Mouse (Mus musculus) hindbrain, embryonic 13.5 days (tissue): ENCODE results near the gene Asxl1. TPM values are rescaled to one million over a fixed set of nuclear protein-coding genes. Genes with fewer than 3 reads are reported as not detected.

ENCODE experiments used
- ATAC-seq: fragments of 200-750 bp; cut with Nextera tagmentation; 2 replicates; pipeline ENCODE4 v1.8.0; 2017; ENCODE audit warnings: moderate TSS enrichment; ENCODE audit not compliant: low FRiP score
- H3K27ac ChIP-seq: fragments of 300-500 bp; sonication (generic); 2 replicates; pipeline ENCODE4 v1.5.1; 2015; ENCODE audit warnings: inconsistent platforms, mild to moderate bottlenecking, moderate library complexity
- H3K27me3 ChIP-seq: fragments of 300-500 bp; sonication (generic); 2 replicates; pipeline ENCODE4 v1.6.1; 2015; ENCODE audit warnings: mild to moderate bottlenecking, inconsistent platforms
- H3K36me3 ChIP-seq: fragments of 300-500 bp; sonication (generic); 2 replicates; pipeline ENCODE4 v1.6.1; 2015; ENCODE audit warnings: mild to moderate bottlenecking, inconsistent platforms
- H3K4me1 ChIP-seq: fragments of 300-500 bp; sonication (generic); replicated peaks from 2 replicates; pipeline ENCODE4 v1.6.1; 2015; ENCODE audit warnings: inconsistent platforms
- H3K4me2 ChIP-seq: fragments of 300-500 bp; sonication (generic); 2 replicates; pipeline ENCODE4 v1.6.1; 2015; ENCODE audit warnings: inconsistent platforms, mild to moderate bottlenecking, moderate library complexity
- H3K4me3 ChIP-seq: fragments of 300-500 bp; sonication (generic); 2 replicates; pipeline ENCODE4 v1.5.1; 2015; ENCODE audit warnings: mild to moderate bottlenecking, inconsistent platforms
- H3K9ac ChIP-seq: fragments of 300-500 bp; sonication (generic); 2 replicates; pipeline ENCODE4 v1.6.1; 2015; ENCODE audit warnings: mild to moderate bottlenecking, inconsistent platforms
- H3K9me3 ChIP-seq: fragments of 300-500 bp; sonication (generic); 2 replicates; pipeline ENCODE4 v1.6.1; 2016; ENCODE audit warnings: inconsistent platforms
- WGBS: fragments of 180-500 bp; shearing (Covaris S2); methylation state at CpG from one replicate; pipeline ENCODE4 v1.1.7; 2015; 5-methylcytosine and 5-hydroxymethylcytosine counted together
- polyA plus RNA-seq: library from polyadenylated mRNA; unstranded; fragments of >200 nt; fragmentation: Nextera tagmentation; extraction: Ambion mirVana; gene quantifications from 2 replicates; pipeline ENCODE4 v1.2.1, GENCODE M21; 2015

The Asxl1 gene
- polyA plus RNA-seq, 1 experiment from 2014 or later: 10.2 TPM

DNA sequence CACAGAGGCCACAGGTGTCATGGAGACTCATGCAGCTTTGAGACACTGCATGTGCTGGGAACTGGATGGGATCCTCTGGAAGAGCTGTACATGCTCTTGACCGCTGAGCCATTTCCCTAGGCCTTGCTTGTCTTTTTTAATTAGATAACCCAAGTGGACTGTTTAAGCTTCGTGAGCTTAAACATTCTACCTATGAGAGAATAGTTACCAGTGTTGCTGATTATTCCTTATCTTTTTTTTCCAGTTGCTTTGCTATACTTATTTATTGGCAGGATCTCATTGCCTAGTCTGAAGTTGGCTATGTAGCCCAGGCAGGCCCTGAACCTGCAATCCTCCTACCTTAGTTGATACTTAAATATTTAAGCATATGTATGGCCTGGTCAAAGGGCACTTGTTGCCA lies 44.2 kb downstream of the Asxl1 start:
- peaks cover 56% of the 10 kb centered on the region for H3K36me3 ChIP-seq
- ATAC-seq: no peak
- H3K4me3 ChIP-seq: no peak overlapping the region
- no peak overlapping the region for H3K9ac ChIP-seq
- H3K27ac ChIP-seq: no peak overlapping the region
- no peaks in the 10 kb centered on the region for H3K27me3 ChIP-seq
- no peaks in the 10 kb centered on the region for H3K9me3 ChIP-seq
- no peaks in the 10 kb centered on the region for H3K4me1 ChIP-seq
- no peak overlapping the region for H3K4me2 ChIP-seq
- 95% methylated on average over 2 of the region's 2 CpGs for WGBS

DNA sequence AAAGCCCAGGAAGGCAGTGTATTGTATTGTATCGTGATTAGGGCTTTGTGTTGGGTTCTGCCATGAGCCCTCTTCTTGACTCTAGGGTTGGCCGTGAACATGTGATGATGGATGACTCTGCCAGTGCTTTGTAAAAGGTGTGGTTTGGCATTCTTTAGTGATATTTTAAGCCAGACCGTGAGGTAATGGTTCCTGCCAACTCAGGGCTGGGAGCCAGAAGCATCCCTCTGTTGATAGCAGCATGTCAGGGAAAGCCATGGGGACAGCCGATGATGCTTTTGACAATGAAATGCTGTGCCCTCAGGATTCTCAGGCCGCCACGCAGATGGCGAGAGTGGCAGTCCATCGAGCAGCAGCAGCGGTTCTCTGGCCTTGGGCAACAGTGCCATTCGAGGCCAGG lies 47.4 kb downstream of the Asxl1 start:
- no peaks in the 10 kb centered on the region for H3K9me3 ChIP-seq
- no peak overlapping the region for H3K4me3 ChIP-seq
- H3K27ac ChIP-seq: no peak overlapping the region
- no peaks in the 10 kb centered on the region for H3K4me1 ChIP-seq
- H3K36me3 ChIP-seq: peaks cover 70% of the 10 kb centered on the region
- WGBS: 95% methylated on average over 10 of the region's 10 CpGs
- H3K9ac ChIP-seq: no peak overlapping the region
- H3K27me3 ChIP-seq: no peaks in the 10 kb centered on the region
- no peak overlapping the region for H3K4me2 ChIP-seq
- no peak for ATAC-seq

DNA sequence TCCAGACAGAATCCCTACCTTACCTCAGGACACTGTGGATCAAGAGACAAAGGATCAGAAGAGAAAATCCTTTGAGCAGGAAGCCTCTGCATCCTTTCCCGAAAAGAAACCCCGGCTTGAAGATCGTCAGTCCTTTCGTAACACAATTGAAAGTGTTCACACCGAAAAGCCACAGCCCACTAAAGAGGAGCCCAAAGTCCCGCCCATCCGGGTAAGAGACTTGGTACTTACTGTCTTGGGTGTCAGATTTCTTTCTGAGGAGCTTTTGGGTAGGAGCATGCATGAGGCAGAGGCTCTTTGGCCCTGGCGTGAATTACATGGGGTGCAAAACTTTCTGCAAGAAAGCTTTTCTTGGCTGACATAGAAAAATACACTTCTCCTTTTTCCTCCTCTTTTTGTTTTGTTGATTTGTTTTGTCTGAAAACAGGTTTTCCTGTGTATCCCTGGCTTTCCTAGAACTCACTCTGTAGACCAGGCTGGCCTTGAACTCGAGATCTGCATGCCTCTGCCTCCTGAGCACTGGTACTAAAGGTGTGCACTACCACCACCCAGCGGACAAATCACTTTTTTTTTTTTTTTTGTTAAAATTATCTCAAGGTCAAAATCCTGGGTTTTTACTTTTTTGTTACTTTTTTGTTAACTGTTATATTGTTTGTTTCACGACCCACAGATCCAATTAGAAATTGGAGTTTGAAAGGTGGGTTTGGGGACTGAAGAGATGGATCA lies 52.3 kb downstream of the Asxl1 start:
- no peak overlapping the region for H3K9ac ChIP-seq
- 92% methylated on average over 11 of the region's 11 CpGs for WGBS
- H3K36me3 ChIP-seq: peaks cover 96% of the 10 kb centered on the region
- H3K27ac ChIP-seq: no peak overlapping the region
- H3K4me1 ChIP-seq: no peaks in the 10 kb centered on the region
- no peak overlapping the region for H3K4me3 ChIP-seq
- H3K4me2 ChIP-seq: no peak overlapping the region
- H3K9me3 ChIP-seq: no peaks in the 10 kb centered on the region
- no peaks in the 10 kb centered on the region for H3K27me3 ChIP-seq
- ATAC-seq: no peak

DNA sequence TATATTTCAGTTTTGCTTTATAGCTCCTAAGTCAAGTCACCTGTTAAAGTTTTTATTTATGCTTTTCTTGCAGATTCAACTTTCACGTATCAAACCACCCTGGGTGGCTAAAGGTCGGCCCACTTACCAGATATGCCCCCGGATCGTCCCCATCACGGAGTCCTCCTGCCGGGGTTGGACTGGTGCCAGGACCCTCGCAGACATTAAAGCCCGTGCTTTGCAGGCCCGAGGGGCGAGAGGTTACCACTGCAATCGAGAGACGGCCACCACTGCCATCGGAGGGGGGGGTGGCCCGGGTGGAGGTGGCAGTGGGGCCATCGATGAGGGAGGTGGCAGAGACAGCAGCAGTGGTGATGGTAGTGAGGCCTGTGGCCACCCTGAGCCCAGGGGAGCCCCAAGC lies 53.5 kb downstream of the Asxl1 start:
- H3K4me3 ChIP-seq: no peak overlapping the region
- H3K36me3 ChIP-seq: peaks cover 89% of the 10 kb centered on the region
- no peaks in the 10 kb centered on the region for H3K4me1 ChIP-seq
- ATAC-seq: no peak
- no peaks in the 10 kb centered on the region for H3K9me3 ChIP-seq
- no peak overlapping the region for H3K9ac ChIP-seq
- H3K4me2 ChIP-seq: no peak overlapping the region
- H3K27ac ChIP-seq: no peak overlapping the region
- H3K27me3 ChIP-seq: no peaks in the 10 kb centered on the region
- 79% methylated on average over 15 of the region's 15 CpGs for WGBS

GRCm38 (mm10) chr2:153404062-153404461 lies 58.4 kb downstream of the Asxl1 start:
- 96% methylated on average over 3 of the region's 3 CpGs for WGBS
- H3K36me3 ChIP-seq: peaks cover 73% of the 10 kb centered on the region
- H3K27me3 ChIP-seq: no peaks in the 10 kb centered on the region
- H3K4me1 ChIP-seq: no peaks in the 10 kb centered on the region
- H3K4me2 ChIP-seq: no peak overlapping the region
- no peak overlapping the region for H3K4me3 ChIP-seq
- no peaks in the 10 kb centered on the region for H3K9me3 ChIP-seq
- H3K9ac ChIP-seq: no peak overlapping the region
- no peak for ATAC-seq
- H3K27ac ChIP-seq: no peak overlapping the region

GRCm38 (mm10) chr2:153404882-153405281 lies 59.3 kb downstream of the Asxl1 start:
- H3K4me3 ChIP-seq: no peak overlapping the region
- H3K4me2 ChIP-seq: no peak overlapping the region
- H3K9me3 ChIP-seq: no peaks in the 10 kb centered on the region
- H3K27ac ChIP-seq: no peak overlapping the region
- ATAC-seq: no peak
- WGBS: 95% methylated on average over 3 of the region's 3 CpGs
- H3K4me1 ChIP-seq: no peaks in the 10 kb centered on the region
- H3K36me3 ChIP-seq: peaks cover 73% of the 10 kb centered on the region
- no peak overlapping the region for H3K9ac ChIP-seq
- H3K27me3 ChIP-seq: no peaks in the 10 kb centered on the region

DNA sequence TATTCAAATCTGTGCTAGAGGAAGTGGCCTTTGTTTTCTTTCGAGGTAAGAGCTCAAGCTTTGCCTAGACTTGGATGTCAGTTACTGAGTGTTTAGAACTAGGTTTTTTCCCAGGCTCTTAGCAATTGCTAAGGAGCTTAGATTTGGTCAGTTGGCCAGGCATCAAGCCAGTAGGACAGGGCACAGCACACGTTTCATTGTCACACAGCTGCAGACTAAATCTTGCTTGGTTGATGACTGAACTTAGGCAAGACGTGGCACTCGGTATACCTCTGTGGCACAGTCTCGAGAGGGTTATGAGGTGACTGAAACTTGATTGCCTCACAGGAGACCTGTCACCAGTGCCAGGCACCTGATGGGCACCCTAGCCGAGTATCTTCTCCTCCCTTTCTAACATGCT lies 61.3 kb downstream of the Asxl1 start:
- Histone ChIP-seq H3K27me3 (no peaks in the 10 kb centered on the region), H3K36me3 (peaks cover 73% of the 10 kb centered on the region), H3K4me1 (no peaks in the 10 kb centered on the region), H3K4me3 (no peak overlapping the region), H3K9ac (no peak overlapping the region), H3K9me3 (no peaks in the 10 kb centered on the region), H3K27ac (peak overlapping the region; percentile 46), H3K4me2 (no peak overlapping the region)
- WGBS: 82% methylated on average over 6 of the region's 6 CpGs
- ATAC-seq: no peak

DNA sequence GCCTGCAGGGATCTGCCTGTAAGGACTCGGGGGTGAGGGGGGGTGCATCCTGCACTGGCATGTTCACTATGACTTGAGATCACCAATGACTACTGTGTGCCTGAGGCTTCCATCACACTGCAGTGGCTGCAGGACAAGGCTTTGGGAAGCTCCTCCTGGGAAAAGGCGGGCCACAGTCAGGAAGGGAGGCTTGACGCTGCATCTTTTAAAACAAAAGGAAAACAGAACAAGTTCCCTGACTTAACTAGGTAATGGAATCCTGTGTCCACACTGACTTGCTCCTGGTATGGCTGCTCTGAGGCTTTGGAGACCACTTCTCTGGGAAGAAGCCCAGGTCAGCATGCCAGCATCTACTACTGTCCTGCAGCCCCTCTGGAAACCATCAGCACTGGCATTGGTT lies 63.3 kb downstream of the Asxl1 start:
- Histone ChIP-seq H3K36me3 (peaks cover 83% of the 10 kb centered on the region), H3K27ac (no peak overlapping the region; the same call in 1 of the 2 replicates), H3K4me1 (no peaks in the 10 kb centered on the region), H3K27me3 (no peaks in the 10 kb centered on the region), H3K4me2 (no peak overlapping the region), H3K9me3 (no peaks in the 10 kb centered on the region), H3K4me3 (no peak overlapping the region), H3K9ac (no peak overlapping the region)
- WGBS: 78% methylated on average over 3 of the region's 3 CpGs
- no peak for ATAC-seq

DNA sequence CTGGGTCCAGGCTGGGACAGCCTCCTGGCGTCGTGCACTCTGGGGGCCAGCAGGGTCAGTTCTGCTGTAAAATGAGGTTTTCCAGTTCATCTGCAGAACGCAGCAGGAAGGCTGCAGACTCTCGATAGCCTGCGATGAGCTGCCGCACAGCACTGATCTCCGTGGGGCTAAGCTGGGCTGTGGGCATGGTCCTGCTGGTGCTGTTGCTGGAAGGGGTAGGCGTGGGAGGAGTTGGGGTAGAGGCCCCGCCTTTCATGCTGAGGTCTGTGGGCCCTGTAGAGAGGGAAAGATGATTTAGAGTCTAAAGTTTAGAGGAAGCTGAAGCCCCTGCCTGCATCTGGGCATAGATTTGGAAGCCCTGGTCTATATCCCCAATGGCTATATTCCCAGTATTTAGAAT lies 65.9 kb downstream of the Asxl1 start:
- peaks cover 95% of the 10 kb centered on the region for H3K36me3 ChIP-seq
- no peak overlapping the region for H3K4me3 ChIP-seq
- no peaks in the 10 kb centered on the region for H3K9me3 ChIP-seq
- no peaks in the 10 kb centered on the region for H3K27me3 ChIP-seq
- H3K9ac ChIP-seq: no peak overlapping the region
- 69% methylated on average over 9 of the region's 9 CpGs for WGBS
- no peak overlapping the region for H3K27ac ChIP-seq
- no peak for ATAC-seq
- no peak overlapping the region for H3K4me2 ChIP-seq
- H3K4me1 ChIP-seq: no peaks in the 10 kb centered on the region

DNA sequence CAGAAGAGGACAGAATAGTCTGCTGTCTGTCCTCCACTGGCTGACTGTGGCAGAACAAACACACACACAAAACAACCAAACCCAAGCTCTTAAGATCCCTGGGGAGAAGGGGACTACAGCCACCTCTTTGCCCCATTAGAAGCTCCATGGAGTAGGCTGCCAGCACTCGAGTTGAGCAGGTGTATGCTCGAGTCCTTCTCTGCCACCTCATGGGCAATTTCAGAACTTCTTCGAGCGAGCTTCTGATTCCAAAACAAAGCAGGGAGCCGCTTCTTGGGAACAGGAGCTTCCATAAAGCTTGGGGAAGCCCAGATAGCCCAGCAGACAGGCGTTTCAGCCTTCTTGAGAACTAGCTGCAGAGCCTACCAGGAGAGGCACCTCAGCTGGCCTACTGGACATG lies 66.9 kb downstream of the Asxl1 start:
- H3K4me3 ChIP-seq: no peak overlapping the region
- no peaks in the 10 kb centered on the region for H3K4me1 ChIP-seq
- no peaks in the 10 kb centered on the region for H3K27me3 ChIP-seq
- peaks cover 96% of the 10 kb centered on the region for H3K36me3 ChIP-seq
- H3K9ac ChIP-seq: no peak overlapping the region
- H3K27ac ChIP-seq: no peak overlapping the region
- no peak overlapping the region for H3K4me2 ChIP-seq
- 67% methylated on average over 6 of the region's 6 CpGs for WGBS
- no peaks in the 10 kb centered on the region for H3K9me3 ChIP-seq
- ATAC-seq: no peak

DNA sequence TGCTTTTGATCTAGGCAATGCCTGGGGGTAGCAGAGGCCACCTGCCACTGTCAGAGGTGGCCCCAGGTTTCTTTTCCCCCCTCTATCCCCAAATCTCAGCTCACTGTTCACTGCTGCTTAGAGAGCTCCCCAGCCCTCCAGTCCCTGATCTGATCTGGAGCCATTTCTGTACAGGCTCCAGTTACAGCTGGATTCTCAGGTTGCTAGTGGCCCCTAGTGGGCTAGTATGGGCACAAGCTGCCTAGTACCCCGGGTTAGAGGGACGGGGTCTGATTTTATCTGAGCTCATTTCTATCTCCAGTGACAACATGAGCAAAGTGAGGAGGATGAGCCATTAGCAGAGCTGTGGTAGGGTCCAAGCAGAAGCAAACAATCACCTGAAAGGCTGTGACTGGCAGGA lies 69.0 kb downstream of the Asxl1 start:
- H3K9ac ChIP-seq: no peak overlapping the region
- 46% methylated on average over 2 of the region's 2 CpGs for WGBS
- H3K27me3 ChIP-seq: no peaks in the 10 kb centered on the region

DNA sequence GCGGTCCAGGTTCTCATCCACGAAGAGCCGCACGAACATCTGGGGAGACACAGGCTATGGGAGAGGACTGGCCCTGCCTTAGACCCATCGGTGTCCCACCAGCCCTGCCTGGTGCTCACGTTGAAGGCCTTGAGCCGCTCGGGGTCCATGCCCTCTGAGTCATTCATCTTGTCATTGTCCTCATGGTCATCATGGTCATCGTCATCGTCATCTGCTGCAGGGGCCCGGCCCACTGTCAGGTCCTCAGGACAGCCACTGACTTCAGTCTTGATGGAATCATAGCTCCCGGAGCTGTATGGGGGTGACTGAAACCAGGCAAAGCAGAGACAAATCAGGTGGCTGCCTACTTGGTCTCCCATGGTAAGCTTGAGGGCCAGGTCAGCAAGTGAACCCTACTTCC lies 72.2 kb downstream of the Asxl1 start:
- no peaks in the 10 kb centered on the region for H3K27me3 ChIP-seq
- no peak for ATAC-seq
- peaks cover 22% of the 10 kb centered on the region for H3K4me1 ChIP-seq
- peaks cover 82% of the 10 kb centered on the region for H3K36me3 ChIP-seq
- H3K9ac ChIP-seq: no peak overlapping the region
- H3K4me2 ChIP-seq: no peak overlapping the region
- H3K9me3 ChIP-seq: no peaks in the 10 kb centered on the region
- H3K27ac ChIP-seq: no peak overlapping the region
- WGBS: 94% methylated on average over 12 of the region's 12 CpGs
- H3K4me3 ChIP-seq: no peak overlapping the region

More for the DNA sequence above, 69.0 kb downstream of the Asxl1 start:
- Histone ChIP-seq H3K27ac (no peak overlapping the region), H3K4me2 (no peak overlapping the region), H3K4me1 (0 out of 2 replicates have a peak, but pooled peaks cover 5% of the 10 kb centered on the region), H3K9me3 (no peaks in the 10 kb centered on the region), H3K36me3 (peaks cover 98% of the 10 kb centered on the region), H3K4me3 (no peak overlapping the region)
- ATAC-seq: no peak

DNA sequence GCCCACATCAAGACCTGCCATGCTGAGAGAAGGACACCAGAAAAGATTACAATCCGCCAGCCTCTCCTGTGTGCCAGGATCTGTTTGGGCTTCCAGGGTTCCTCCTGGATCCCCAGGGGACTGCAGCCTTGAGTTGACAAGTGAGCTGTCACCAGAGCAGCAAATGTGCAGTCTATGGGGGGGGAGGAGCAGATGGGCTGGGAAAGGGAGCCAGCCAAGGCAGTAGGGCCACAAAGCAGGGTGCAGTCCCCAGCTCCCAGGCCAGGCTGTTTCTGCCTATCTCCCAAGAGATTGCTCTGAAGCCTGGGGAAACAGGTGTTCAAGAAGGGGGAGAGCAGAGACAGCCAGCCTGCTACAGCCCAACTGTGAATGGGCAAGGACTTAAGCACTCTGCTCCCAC lies 72.8 kb downstream of the Asxl1 start:
- H3K9ac ChIP-seq: no peak overlapping the region
- no peak overlapping the region for H3K4me2 ChIP-seq
- no peak for ATAC-seq
- peaks cover 28% of the 10 kb centered on the region for H3K4me1 ChIP-seq
- WGBS: 85% methylated on average over 1 of the region's 1 CpGs
- H3K27ac ChIP-seq: no peak overlapping the region
- H3K9me3 ChIP-seq: no peaks in the 10 kb centered on the region
- H3K4me3 ChIP-seq: no peak overlapping the region
- H3K36me3 ChIP-seq: peaks cover 81% of the 10 kb centered on the region
- H3K27me3 ChIP-seq: no peaks in the 10 kb centered on the region
